Mouse (Mus musculus): ENCODE measurements around the gene Ggnbp2. TPM values are rescaled to one million over a fixed set of nuclear protein-coding genes. Genes with fewer than 3 reads are reported as not detected.
"Not testable (repeated sequence)": the region's sequence is repeated elsewhere in the genome, so short reads cannot be mapped to it uniquely, and the experiment has no call there.

Ggnbp2 gene
- polyA plus RNA-seq, 1 experiment from 2014 or later: 72.8 TPM

DNA sequence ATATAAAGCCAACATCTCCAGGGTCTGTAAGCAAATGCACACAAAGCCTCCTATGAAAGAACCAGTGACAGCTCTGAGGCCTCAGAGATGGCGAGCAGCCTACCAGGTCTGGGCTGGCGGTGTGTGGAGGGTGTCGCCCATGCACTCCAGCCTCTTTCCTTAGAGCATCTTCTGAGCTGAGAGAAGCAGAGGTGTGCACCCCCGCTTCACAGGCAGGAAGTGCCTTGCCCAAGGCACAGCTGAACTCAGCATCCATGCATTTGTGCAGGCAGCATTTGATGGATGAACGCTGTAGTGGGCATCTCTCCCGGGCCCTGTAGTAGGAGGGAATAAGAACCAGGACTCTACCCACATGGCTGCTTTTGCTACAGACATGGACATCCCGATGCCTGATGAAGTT, 21.1 kb upstream of the Ggnbp2 start:
- H3K36me3 ChIP-seq (replicated peaks): peaks cover 38% of the 10 kb centered on the region
- no peak overlapping the region for H3K4me3 ChIP-seq
- H3K9me3 ChIP-seq: no peaks in the 10 kb centered on the region
- no peak overlapping the region for H3K4me2 ChIP-seq
- H3K9ac ChIP-seq: no peak overlapping the region
- no peaks in the 10 kb centered on the region for H3K4me1 ChIP-seq
- ATAC-seq (replicated peaks): no peak
- H3K27me3 ChIP-seq (replicated peaks): no peaks in the 10 kb centered on the region
- 92% methylated on average over 7 of the region's 7 CpGs for whole genome bisulfite sequencing
- no peak overlapping the region for H3K27ac ChIP-seq

DNA sequence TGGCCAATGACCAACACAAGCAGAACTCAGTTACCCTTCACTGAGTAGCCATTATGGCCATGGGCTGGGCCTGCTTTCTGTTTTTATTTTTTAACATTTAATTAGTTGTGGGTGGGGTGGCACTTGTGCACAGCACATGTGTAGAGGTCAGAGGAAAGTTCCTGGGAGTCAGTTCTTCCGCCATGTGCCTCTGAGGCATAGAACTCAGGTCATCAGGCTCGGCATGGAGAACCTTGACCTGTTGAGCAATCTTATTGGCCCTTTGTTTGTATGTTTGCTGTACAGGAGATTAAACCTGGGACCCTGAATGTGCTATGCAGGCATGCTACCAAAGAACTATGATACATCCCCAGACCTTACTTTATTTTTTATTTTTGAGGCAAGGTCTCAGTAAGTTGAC, 18.9 kb upstream of the Ggnbp2 start:
- WGBS: 97% methylated on average over 2 of the region's 2 CpGs
- no peak for ATAC-seq (replicated peaks)
- H3K9me3 ChIP-seq: no peaks in the 10 kb centered on the region
- no peaks in the 10 kb centered on the region for H3K27me3 ChIP-seq (replicated peaks)
- H3K4me3 ChIP-seq: no peak overlapping the region
- H3K36me3 ChIP-seq (replicated peaks): peaks cover 29% of the 10 kb centered on the region; the same call in 1 of the 2 replicates
- no peak overlapping the region for H3K27ac ChIP-seq
- no peak overlapping the region for H3K4me2 ChIP-seq
- H3K4me1 ChIP-seq: no peaks in the 10 kb centered on the region
- H3K9ac ChIP-seq: no peak overlapping the region

DNA sequence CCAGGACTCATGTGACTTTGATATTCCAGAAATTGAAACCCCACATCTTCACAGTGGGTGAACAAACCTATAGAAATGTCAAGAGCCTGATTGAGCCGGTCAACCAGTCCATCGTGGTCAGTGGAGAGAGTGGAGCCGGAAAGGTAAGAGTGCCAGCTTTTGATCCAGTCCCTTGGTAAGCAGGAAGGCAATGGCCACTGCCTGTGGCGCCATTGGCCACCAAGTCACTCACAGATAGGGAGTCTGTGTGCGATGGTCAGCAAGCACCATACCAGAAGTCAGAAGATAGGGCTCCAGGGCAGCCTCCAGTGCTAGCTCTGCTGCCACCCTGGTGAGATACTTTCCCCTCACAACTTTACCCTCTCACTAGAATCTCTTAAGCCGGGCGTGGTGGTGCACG, 17.4 kb upstream of the Ggnbp2 start:
- Histone ChIP-seq H3K4me3 (no peak overlapping the region), H3K27ac (no peak overlapping the region), H3K27me3 (replicated peaks) (no peaks in the 10 kb centered on the region), H3K9me3 (no peaks in the 10 kb centered on the region), H3K36me3 (replicated peaks) (peaks cover 29% of the 10 kb centered on the region; the same call in 1 of the 2 replicates), H3K9ac (no peak overlapping the region), H3K4me2 (no peak overlapping the region), H3K4me1 (no peaks in the 10 kb centered on the region)
- WGBS: 97% methylated on average over 8 of the region's 8 CpGs
- no peak for ATAC-seq (replicated peaks)

DNA sequence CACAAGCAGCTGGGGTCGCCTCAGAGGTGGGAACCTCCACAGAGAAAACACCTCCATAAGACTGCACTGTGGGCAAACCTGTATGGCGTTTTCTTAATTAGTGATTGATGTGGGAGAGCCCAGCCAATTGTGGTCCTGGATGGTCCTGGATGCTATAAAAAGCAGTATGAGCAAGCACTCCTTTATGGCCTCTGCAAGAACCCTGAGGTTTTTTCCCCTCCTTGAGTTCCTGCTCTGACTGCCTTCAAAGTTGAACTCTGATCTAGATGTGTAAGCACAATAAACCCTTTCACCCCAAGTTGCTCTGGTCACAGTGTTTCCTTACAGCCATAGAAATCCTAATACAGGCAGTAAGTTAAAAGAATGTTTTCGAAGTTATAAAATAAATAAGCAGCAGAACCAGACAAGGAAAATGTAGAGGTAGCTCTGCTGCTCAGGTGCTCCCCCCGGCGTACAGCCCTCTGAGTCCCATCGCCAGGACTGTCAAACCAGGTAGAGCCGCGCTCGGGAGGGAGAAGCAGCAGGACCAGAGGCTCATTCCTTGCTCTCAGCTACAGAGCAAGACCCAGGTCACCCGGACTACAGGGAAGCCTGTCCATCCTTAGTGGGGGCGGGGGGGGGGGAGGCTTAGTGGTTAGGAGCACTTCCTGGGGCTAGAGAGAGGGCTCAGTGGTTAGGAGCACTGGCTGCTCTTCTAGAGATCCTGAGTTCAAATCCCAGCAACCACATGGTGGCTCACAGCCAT, 16.3 kb upstream of the Ggnbp2 start:
- no peaks in the 10 kb centered on the region for H3K27me3 ChIP-seq (replicated peaks)
- no peak overlapping the region for H3K9ac ChIP-seq
- H3K27ac ChIP-seq: no peak overlapping the region
- no peaks in the 10 kb centered on the region for H3K9me3 ChIP-seq
- WGBS: 95% methylated on average over 11 of the region's 11 CpGs
- no peaks in the 10 kb centered on the region for H3K4me1 ChIP-seq
- no peak overlapping the region for H3K4me2 ChIP-seq
- H3K4me3 ChIP-seq: no peak overlapping the region
- peaks cover 29% of the 10 kb centered on the region; the same call in 1 of the 2 replicates for H3K36me3 ChIP-seq (replicated peaks)
- ATAC-seq (replicated peaks): no peak

DNA sequence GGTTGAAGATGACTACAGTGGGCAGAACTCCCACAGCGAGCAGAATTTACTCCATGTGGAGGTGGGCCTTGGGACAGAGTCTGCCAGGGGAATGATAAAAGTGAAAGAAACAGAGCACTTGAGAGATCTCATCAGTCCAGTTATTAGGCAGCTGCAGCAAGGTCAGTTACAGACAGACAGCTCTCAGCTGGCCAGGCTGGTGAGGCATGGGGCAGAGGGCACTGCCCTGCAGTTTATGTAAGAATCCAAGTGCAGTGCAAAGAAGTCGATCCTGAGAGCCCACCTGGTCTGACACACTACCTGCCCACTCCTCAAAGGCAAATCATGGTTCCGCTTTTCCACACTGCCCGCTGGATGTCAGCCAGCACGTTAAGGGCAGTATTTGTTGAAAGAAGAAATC, 15.6 kb upstream of the Ggnbp2 start:
- Histone ChIP-seq H3K9me3 (no peaks in the 10 kb centered on the region), H3K4me1 (peaks cover 3% of the 10 kb centered on the region), H3K27ac (no peak overlapping the region), H3K4me2 (no peak overlapping the region), H3K4me3 (no peak overlapping the region), H3K36me3 (replicated peaks) (peaks cover 27% of the 10 kb centered on the region; the same call in 1 of the 2 replicates), H3K9ac (no peak overlapping the region), H3K27me3 (replicated peaks) (no peaks in the 10 kb centered on the region)
- ATAC-seq (replicated peaks): no peak
- 88% methylated on average over 5 of the region's 5 CpGs for WGBS

DNA sequence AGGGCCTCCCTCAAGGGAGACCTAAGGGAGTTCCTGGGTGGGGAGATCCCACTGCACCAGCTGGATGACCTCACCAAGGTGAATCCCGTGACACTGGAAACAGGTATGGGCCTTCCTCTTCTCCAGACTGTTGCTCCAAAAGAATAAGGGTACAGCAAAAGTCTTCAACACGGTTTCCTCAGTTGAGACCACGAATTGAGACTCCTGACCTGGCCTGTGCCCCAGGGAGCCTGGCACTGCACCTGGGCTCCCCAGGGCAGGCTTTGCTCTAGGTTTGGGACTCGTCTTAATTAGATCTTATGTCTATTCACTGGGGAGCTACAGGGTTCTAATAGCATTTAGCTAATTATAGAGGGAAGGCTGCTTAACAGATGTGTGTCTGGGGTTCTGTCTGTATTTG, 14.6 kb upstream of the Ggnbp2 start:
- Histone ChIP-seq H3K9ac (no peak overlapping the region), H3K4me1 (peaks cover 11% of the 10 kb centered on the region), H3K27me3 (replicated peaks) (no peaks in the 10 kb centered on the region), H3K4me2 (no peak overlapping the region), H3K4me3 (no peak overlapping the region), H3K9me3 (no peaks in the 10 kb centered on the region), H3K27ac (no peak overlapping the region), H3K36me3 (replicated peaks) (peaks cover 24% of the 10 kb centered on the region; the same call in 1 of the 2 replicates)
- WGBS: 92% methylated on average over 4 of the region's 4 CpGs
- no peak for ATAC-seq (replicated peaks)

DNA sequence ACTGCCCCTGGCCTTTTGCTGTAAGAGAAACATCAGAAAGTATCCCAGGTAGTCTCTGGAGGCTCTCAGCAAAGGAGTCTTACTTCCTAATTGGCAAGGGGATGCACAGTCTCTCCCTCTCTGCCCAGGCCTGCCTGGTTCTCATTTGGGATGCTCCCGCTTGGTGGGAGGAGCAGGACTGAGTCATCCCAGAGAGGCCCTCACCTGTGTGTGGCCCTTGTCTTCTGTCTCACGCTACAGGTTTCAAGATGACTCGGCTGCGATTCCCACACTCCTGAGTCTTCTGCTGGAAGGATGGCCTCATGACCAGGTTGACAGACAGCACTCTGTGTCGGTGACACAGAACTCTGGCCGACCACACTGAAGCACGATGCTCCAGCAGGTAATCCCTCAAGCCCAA, 11.7 kb upstream of the Ggnbp2 start:
- H3K4me2 ChIP-seq: no peak overlapping the region
- no peak overlapping the region for H3K4me3 ChIP-seq
- peaks cover 19% of the 10 kb centered on the region for H3K4me1 ChIP-seq
- no peak for ATAC-seq (replicated peaks)
- no peak overlapping the region for H3K9ac ChIP-seq
- H3K36me3 ChIP-seq (replicated peaks): 0 out of 2 replicates have a peak, but pooled peaks cover 10% of the 10 kb centered on the region
- WGBS: 95% methylated on average over 7 of the region's 7 CpGs
- no peaks in the 10 kb centered on the region for H3K27me3 ChIP-seq (replicated peaks)
- no peaks in the 10 kb centered on the region for H3K9me3 ChIP-seq
- H3K27ac ChIP-seq: no peak overlapping the region

DNA sequence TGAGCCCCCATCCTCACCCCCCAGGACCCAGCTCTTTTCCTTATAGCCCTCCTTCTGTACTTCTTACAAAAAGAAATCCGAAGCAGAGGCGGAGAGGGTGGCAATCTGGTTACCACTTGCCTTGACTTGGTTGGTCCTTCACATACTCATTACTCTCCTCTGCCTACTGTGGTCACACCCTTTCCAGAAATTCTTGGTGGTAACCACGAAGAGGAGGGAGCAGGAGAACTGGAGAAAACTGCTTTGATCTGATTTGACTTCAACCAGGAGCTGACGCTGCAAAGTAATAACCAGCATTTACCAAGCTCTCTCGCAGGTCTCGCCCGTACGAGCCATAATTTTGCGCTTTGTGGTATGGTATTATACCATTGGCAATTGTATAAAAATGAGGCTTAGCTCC, 10.4 kb upstream of the Ggnbp2 start:
- Histone ChIP-seq H3K27ac (peak overlapping the region; percentile 89), H3K27me3 (replicated peaks) (no peaks in the 10 kb centered on the region), H3K4me3 (peak overlapping the region; percentile 99), H3K4me2 (peak overlapping the region; percentile 73), H3K9me3 (no peaks in the 10 kb centered on the region), H3K36me3 (replicated peaks) (0 out of 2 replicates have a peak, but pooled peaks cover 3% of the 10 kb centered on the region), H3K4me1 (peaks cover 19% of the 10 kb centered on the region), H3K9ac (peak overlapping the region; percentile 88; the same call in 1 of the 2 replicates)
- ATAC-seq (replicated peaks): no peak
- WGBS: 64% methylated on average over 9 of the region's 9 CpGs

DNA sequence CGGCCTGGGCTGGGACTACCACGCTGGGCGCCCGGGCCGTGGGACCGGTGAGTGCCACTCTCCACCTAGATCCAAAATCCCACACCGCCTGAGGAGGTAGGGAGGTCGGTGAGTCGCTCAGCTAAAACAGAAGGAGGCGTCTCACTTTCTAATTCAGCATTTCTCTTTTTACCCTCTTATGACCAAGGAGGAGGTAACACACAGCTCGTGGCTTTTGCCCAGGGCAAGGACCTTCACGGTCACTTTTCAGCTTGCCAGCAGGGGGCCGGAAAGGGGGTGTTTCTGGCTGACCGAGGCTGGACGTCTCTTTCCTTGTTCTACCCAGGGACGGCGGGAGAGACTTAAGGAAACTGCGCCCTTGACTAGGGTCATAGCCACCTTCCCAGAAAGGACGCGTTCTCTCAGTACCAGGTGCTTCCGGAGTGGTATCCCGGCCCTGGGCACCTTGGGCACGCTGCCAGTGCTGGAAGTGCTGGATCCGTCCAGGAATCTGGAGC, 9.9 kb upstream of the Ggnbp2 start:
- WGBS: 1% methylated on average over 24 of the region's 24 CpGs
- Histone ChIP-seq H3K4me3 (peak overlapping the region; percentile 99), H3K4me2 (peak overlapping the region; percentile 73), H3K9me3 (no peaks in the 10 kb centered on the region), H3K27ac (peak overlapping the region; percentile 89), H3K9ac (peak overlapping the region; percentile 88), H3K4me1 (peaks cover 19% of the 10 kb centered on the region), H3K27me3 (replicated peaks) (no peaks in the 10 kb centered on the region), H3K36me3 (replicated peaks) (0 out of 2 replicates have a peak, but pooled peaks cover 3% of the 10 kb centered on the region)
- ATAC-seq (replicated peaks): peak; percentile 35; the same call in 1 of the 2 replicates

DNA sequence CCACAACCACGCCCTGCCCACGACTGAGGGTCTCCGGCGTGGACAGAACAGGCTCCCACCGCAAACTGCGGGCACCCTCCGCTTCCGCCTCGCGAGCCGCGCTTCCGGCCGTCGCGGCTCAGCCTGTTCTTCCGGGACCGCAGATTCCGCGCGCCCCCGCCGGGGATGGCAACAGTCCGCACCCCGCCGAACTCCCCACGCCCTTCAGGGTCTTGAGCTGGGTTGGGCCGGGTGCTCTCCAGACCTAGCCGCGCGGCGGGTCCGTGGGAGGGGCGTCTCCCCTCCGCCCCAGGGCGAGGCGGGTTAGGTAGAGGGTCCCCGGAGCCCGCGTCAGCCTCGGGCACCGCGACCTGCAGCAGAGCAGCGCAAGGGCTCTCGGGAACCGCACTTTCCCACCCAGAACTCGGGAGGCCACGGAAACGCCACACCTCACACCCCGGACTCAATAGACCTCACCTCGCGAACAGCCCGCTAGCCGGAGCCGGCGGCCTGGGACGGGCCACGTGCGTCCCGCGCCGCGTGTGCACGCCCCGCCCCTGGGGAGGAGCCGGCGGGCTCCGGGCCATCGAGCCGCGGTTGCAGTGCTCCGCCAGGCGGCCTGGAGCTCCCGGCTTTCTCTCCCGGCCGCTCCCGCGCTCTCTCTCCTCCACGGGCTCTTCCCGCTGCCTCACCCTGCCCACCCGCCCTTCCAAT, 9.3 kb upstream of the Ggnbp2 start, which contains the start of the genes Myo19 and Pigw:
Myo19 (plus strand) TSS at position 377 of the 693 bp plus-strand sequence.
Pigw (minus strand) TSS at position 514 of the 693 bp plus-strand sequence.
- H3K36me3 ChIP-seq (replicated peaks): 0 out of 2 replicates have a peak, but pooled peaks cover 3% of the 10 kb centered on the region
- H3K9ac ChIP-seq: peak within 1 kb of the TSS; percentile 88
- WGBS: under 1% methylated on average over 75 of the region's 81 CpGs
- ATAC-seq (replicated peaks): peak; percentile 95
- H3K4me1 ChIP-seq: peaks cover 19% of the 10 kb centered on the region
- peak within 1 kb of the TSS; percentile 73 for H3K4me2 ChIP-seq
- no peaks in the 10 kb centered on the region for H3K27me3 ChIP-seq (replicated peaks)
- H3K9me3 ChIP-seq: no peaks in the 10 kb centered on the region
- H3K4me3 ChIP-seq: peak within 1 kb of the TSS; percentile 99
- H3K27ac ChIP-seq: peak within 1 kb of the TSS; percentile 89

DNA sequence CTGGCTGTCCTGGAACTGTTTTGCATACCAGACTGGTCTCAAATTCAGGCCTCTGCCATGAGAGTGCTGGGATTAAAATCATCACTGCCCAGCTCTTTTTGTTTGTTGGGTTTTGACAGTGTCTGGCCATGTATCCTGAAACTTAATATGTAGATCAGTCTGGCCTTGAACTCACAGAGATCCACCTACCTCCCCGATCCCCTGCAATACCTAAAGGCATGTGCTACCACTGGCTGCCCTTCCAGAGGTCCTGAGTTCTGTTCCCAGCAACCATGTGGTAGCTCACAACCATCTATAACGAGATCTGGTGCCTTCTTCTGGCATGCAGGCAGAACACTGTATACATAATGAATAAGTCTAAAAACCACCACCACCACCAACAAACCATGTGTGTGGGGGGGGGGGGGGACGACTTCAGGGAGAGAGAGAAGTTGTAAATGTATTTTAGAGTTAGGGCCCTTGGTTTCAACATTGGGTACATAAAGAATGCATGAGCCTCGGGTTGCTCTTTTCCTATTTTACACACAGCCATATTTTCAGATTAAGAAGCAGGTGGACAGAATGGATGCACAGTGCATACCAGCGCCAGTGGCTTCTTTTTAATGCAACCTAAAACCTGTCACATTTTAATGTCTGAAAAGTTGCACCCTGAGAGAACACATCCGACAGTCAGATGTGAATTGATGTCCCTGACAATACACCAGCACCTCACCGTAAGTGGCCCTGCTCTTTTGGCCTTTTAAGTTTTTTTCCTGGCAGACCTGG, 8.6 kb upstream of the Ggnbp2 start:
- H3K4me2 ChIP-seq: peak overlapping the region; percentile 73
- peak overlapping the region; percentile 88 for H3K9ac ChIP-seq
- H3K36me3 ChIP-seq (replicated peaks): 0 out of 2 replicates have a peak, but pooled peaks cover 3% of the 10 kb centered on the region
- peak overlapping the region; percentile 89 for H3K27ac ChIP-seq
- no peaks in the 10 kb centered on the region for H3K27me3 ChIP-seq (replicated peaks)
- 26% methylated on average over 6 of the region's 7 CpGs for WGBS
- ATAC-seq (replicated peaks): no peak
- peak overlapping the region; percentile 99 for H3K4me3 ChIP-seq
- H3K4me1 ChIP-seq: peaks cover 19% of the 10 kb centered on the region
- no peaks in the 10 kb centered on the region for H3K9me3 ChIP-seq

DNA sequence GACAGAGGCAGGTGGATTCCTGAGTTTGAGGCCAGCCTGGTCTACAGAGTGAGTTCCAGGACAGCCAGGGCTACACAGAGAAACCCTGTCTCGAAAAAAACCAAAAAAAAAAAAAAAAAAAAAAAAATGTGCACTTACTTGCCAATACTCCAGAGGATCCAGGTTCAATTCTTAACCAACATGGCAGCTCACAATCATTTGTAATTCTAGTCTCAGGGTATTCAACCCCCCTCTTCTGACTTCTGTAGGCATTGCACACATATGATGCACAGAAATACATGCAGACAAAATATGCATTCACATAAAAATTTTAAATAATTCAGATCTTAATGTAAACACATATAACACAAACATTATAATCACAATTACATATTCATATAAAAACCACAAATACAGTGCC, 5.4 kb upstream of the Ggnbp2 start:
- not testable (repeated sequence) for H3K4me3 ChIP-seq; ATAC-seq (replicated peaks); H3K27ac ChIP-seq; H3K4me2 ChIP-seq; H3K9me3 ChIP-seq; H3K9ac ChIP-seq; H3K27me3 ChIP-seq (replicated peaks); H3K36me3 ChIP-seq (replicated peaks)
- WGBS: 78% methylated on average over 1 of the region's 1 CpGs
- peaks cover 20% of the 10 kb centered on the region for H3K4me1 ChIP-seq

Data from midbrain, embryonic 15.5 days (tissue).